Mouse (Mus musculus) left cerebral cortex, adult 18-20 months (tissue): ENCODE results near the gene Slc37a1. TPM values are rescaled to one million over a fixed set of nuclear protein-coding genes. Genes with fewer than 3 reads are reported as not detected.
"Not testable (repeated sequence)": the region's sequence is repeated elsewhere in the genome, so short reads cannot be mapped to it uniquely, and the experiment has no call there.

Experiments used
- DNase-seq, 2 experiments: peaks; one replicate each; pipeline ENCODE4 v3.0.0; 2021 to 2022; ENCODE audit warnings: low spot score in 2 of 2, mixed read lengths in 1 of 2
- total RNA-seq, 2 experiments: library from RNA; stranded (reverse); gene quantifications; 2 replicates each; pipeline ENCODE4 v1.2.3; 2021

Slc37a1 gene
- total RNA-seq, 2 experiments from 2014 or later, result 10.2 to 10.7 TPM

- peak; percentile 72 to 81 for DNase-seq
Observed at GRCm38 (mm10) chr17:31344172-31344801, 57.7 kb downstream of the Slc37a1 start.

- DNase-seq, result no peak
Observed at GRCm38 (mm10) chr17:31344816-31345215, 58.2 kb downstream of the Slc37a1 start.

GRCm38 (mm10) chr17:31348129-31348528 lies 61.5 kb downstream of the Slc37a1 start:
- DNase-seq, result no peak

GRCm38 (mm10) chr17:31349388-31349787 lies 62.8 kb downstream of the Slc37a1 start:
- DNase-seq, result peak; percentile 29 to 31

GRCm38 (mm10) chr17:31351984-31352383 lies 65.4 kb downstream of the Slc37a1 start:
- no peak for DNase-seq

GRCm38 (mm10) chr17:31353255-31353654 lies 66.7 kb downstream of the Slc37a1 start:
- no peak for DNase-seq

- not testable (repeated sequence) for DNase-seq
Observed at GRCm38 (mm10) chr17:31354684-31355083, 68.1 kb downstream of the Slc37a1 start.

GRCm38 (mm10) chr17:31355792-31356502 lies 69.4 kb downstream of the Slc37a1 start:
- DNase-seq, result no peak

- no peak for DNase-seq
Observed at GRCm38 (mm10) chr17:31360582-31360981, 74.0 kb downstream of the Slc37a1 start.

GRCm38 (mm10) chr17:31365586-31366166 lies 79.1 kb downstream of the Slc37a1 start:
- no peak for DNase-seq

GRCm38 (mm10) chr17:31370221-31370620 lies 83.6 kb downstream of the Slc37a1 start:
- no peak for DNase-seq

GRCm38 (mm10) chr17:31370931-31371330 lies 84.3 kb downstream of the Slc37a1 start:
- DNase-seq, result no peak

- DNase-seq, result peak; percentile 74 to 77
Observed at GRCm38 (mm10) chr17:31377961-31378360, 91.4 kb downstream of the Slc37a1 start.

GRCm38 (mm10) chr17:31378361-31378761 lies 91.8 kb downstream of the Slc37a1 start:
- DNase-seq, result peak; percentile 7 to 16

- DNase-seq, result no peak
Observed at GRCm38 (mm10) chr17:31379086-31379485, 92.5 kb downstream of the Slc37a1 start.

- DNase-seq, result no peak
Observed at GRCm38 (mm10) chr17:31379863-31380262, 93.3 kb downstream of the Slc37a1 start.

GRCm38 (mm10) chr17:31383320-31383719 lies 96.7 kb downstream of the Slc37a1 start:
- DNase-seq, result no peak

- DNase-seq, result no peak
Observed at GRCm38 (mm10) chr17:31384968-31385627, 98.5 kb downstream of the Slc37a1 start.

- DNase-seq, result peak; percentile 23 to 61
Observed at GRCm38 (mm10) chr17:31385671-31386665, 99.4 kb downstream of the Slc37a1 start, which contains the start of gene Pde9a. TSS of gene Pde9a (plus strand) at chr17:31386210.

- no peak for DNase-seq
Observed at GRCm38 (mm10) chr17:31386766-31387275, 100.2 kb downstream of the Slc37a1 start.
